Mouse (Mus musculus) forebrain, embryonic 13.5 days (tissue): ENCODE results near the gene Wnt2b. TPM values are rescaled to one million over a fixed set of nuclear protein-coding genes. Genes with fewer than 3 reads are reported as not detected.

Experiments used
- ATAC-seq: fragments of 200-750 bp; cut with Nextera tagmentation; 2 replicates; pipeline ENCODE4 v1.8.0; 2017
- H3K27ac ChIP-seq: fragments of 300-500 bp; sonication (generic); 2 replicates; pipeline ENCODE4 v1.5.1; 2015; ENCODE audit warnings: inconsistent platforms, mild to moderate bottlenecking, moderate library complexity
- H3K27me3 ChIP-seq: fragments of 300-500 bp; sonication (generic); 2 replicates; pipeline ENCODE4 v1.6.1; 2015; ENCODE audit warnings: mild to moderate bottlenecking, inconsistent platforms
- H3K36me3 ChIP-seq: fragments of 300-500 bp; sonication (generic); 2 replicates; pipeline ENCODE4 v1.6.1; 2015; ENCODE audit warnings: mild to moderate bottlenecking, inconsistent platforms; ENCODE audit not compliant: poor library complexity, severe bottlenecking
- H3K4me1 ChIP-seq: fragments of 300-500 bp; sonication (generic); 2 replicates; pipeline ENCODE4 v1.6.1; 2015; ENCODE audit warnings: inconsistent platforms
- H3K4me2 ChIP-seq: fragments of 300-500 bp; sonication (generic); 2 replicates; pipeline ENCODE4 v1.6.1; 2015; ENCODE audit warnings: inconsistent platforms, mild to moderate bottlenecking, moderate library complexity
- H3K4me3 ChIP-seq: fragments of 300-500 bp; sonication (generic); 2 replicates; pipeline ENCODE4 v1.5.1; 2015; ENCODE audit warnings: mild to moderate bottlenecking, inconsistent platforms
- H3K9ac ChIP-seq: fragments of 300-500 bp; sonication (generic); 2 replicates; pipeline ENCODE4 v1.6.1; 2015; ENCODE audit warnings: mild to moderate bottlenecking, inconsistent platforms
- H3K9me3 ChIP-seq: fragments of 300-500 bp; sonication (generic); replicated peaks from 2 replicates; pipeline ENCODE4 v1.6.1; 2016; ENCODE audit warnings: inconsistent platforms
- WGBS: fragments of 180-500 bp; shearing (Covaris S2); methylation state at CpG from one replicate; pipeline ENCODE4 v1.1.7; 2015; 5-methylcytosine and 5-hydroxymethylcytosine counted together
- polyA plus RNA-seq: library from polyadenylated mRNA; unstranded; fragments of >200 nt; fragmentation: Nextera tagmentation; extraction: Ambion mirVana; gene quantifications from 2 replicates; pipeline ENCODE4 v1.2.1, GENCODE M21; 2015

Wnt2b gene
- polyA plus RNA-seq, 1 experiment from 2014 or later: 0.66 TPM

DNA sequence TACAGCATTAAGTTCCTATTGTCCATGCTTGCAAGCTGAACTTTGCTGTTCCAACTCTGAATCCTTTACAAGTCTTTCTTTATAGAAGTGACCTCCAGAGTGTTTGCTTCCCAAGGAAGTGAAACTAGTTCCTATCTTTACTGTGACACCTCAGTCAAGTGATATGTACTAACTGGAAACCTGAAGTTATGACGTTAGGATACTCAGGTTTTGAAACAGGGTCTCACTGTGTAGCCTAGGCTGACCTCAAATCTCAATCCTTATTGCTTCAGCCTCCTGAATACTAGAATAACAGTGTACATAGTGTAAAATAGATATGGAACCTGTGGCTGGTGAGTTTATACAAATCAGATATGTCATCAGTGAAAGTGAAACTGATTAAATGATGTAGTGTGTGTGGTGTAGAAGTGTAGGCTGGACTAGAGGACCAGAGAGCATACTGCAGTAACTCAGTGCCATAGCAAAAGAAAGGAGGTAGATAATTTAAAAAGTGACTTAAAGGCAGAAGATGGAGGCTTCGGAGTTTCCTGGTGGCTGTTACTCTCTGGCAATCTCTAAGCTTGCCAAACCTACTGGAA, 23.9 kb downstream of the Wnt2b start:
- WGBS: 78% methylated on average over 2 of the region's 2 CpGs
- H3K27ac ChIP-seq: no peak overlapping the region

DNA sequence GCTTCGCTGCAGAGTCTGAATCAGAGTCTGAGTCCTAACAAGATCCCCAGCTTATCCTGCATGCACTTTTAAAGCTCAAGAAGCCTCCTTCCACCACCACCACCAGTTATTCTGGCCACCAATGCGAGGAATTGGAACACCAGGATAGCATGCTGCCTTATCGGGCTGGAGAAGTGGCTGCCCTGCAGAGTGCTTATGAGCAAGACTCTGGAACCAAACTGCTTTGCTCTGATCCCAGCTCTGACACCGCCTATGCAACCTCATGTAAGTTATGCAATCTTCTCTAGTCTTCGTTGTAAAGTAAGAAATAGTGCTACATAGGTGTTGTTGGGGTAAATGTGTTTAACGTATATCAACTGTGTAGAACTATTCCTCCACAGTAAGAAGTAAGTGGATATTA, 32.3 kb downstream of the Wnt2b start:
- H3K4me3 ChIP-seq: no peak overlapping the region
- H3K27ac ChIP-seq: no peak overlapping the region
- no peak overlapping the region for H3K9ac ChIP-seq
- H3K36me3 ChIP-seq: peaks cover 29% of the 10 kb centered on the region
- 96% methylated on average over 6 of the region's 6 CpGs for WGBS
- 0 out of 2 replicates have a peak, but pooled peaks cover 5% of the 10 kb centered on the region for H3K4me1 ChIP-seq
- H3K4me2 ChIP-seq: no peak overlapping the region
- no peaks in the 10 kb centered on the region for H3K9me3 ChIP-seq
- no peak for ATAC-seq
- no peaks in the 10 kb centered on the region for H3K27me3 ChIP-seq

More for the DNA sequence above, 23.9 kb downstream of the Wnt2b start:
- Histone ChIP-seq H3K36me3 (peaks cover 23% of the 10 kb centered on the region; the same call in 1 of the 2 replicates), H3K4me1 (no peaks in the 10 kb centered on the region), H3K4me3 (no peak overlapping the region), H3K27me3 (no peaks in the 10 kb centered on the region), H3K9me3 (no peaks in the 10 kb centered on the region), H3K4me2 (no peak overlapping the region), H3K9ac (no peak overlapping the region)
- no peak for ATAC-seq

DNA sequence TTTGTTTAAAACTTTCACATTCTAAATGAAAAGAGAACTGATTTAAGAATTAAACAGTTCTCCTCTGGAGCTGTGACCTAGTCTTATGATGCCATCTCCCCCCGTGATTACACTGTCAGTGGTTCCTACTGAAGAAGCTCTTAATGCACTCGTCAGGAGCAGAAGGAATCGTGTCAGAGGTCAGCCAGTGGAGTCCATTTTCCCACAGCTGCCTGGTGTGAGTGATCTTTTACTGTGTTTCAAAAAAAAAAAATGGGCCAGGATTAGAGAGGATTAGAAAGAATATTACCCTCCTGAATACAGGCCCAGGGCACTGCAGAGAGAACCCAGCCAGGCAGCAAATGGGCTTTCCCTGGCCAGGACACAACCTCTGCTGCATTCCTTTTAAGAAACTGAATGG, 46.7 kb downstream of the Wnt2b start:
- peaks cover 17% of the 10 kb centered on the region for H3K36me3 ChIP-seq
- no peak overlapping the region for H3K9ac ChIP-seq
- H3K4me2 ChIP-seq: no peak overlapping the region
- H3K27me3 ChIP-seq: no peaks in the 10 kb centered on the region
- ATAC-seq: no peak
- H3K4me1 ChIP-seq: no peaks in the 10 kb centered on the region
- no peaks in the 10 kb centered on the region for H3K9me3 ChIP-seq
- H3K27ac ChIP-seq: no peak overlapping the region
- H3K4me3 ChIP-seq: no peak overlapping the region
- 9% methylated on average over 3 of the region's 3 CpGs for WGBS

DNA sequence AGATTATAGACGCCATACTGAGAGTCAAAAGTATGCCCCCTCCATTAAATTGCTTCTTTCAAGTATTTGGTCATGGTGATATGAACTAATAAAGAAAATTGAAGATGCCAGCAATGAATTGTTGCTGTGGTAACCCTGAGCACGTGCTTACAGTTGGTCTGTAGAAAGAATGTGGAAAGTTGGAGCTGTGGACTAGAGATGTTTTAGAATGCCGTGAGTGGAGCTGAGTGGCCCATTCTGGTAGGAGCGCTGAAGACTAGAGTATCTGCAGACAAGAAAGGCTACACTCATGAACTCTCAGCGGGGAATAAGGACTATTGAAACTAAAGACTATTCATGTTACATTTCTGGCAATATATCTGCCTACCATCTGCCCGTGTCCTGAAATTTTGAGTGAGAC, 52.5 kb downstream of the Wnt2b start:
- Histone ChIP-seq H3K27ac (no peak overlapping the region), H3K4me1 (no peaks in the 10 kb centered on the region), H3K4me2 (no peak overlapping the region), H3K9ac (no peak overlapping the region), H3K4me3 (no peak overlapping the region), H3K27me3 (no peaks in the 10 kb centered on the region), H3K9me3 (no peaks in the 10 kb centered on the region), H3K36me3 (peaks cover 32% of the 10 kb centered on the region)
- no peak for ATAC-seq
- whole genome bisulfite sequencing: 83% methylated on average over 6 of the region's 6 CpGs

DNA sequence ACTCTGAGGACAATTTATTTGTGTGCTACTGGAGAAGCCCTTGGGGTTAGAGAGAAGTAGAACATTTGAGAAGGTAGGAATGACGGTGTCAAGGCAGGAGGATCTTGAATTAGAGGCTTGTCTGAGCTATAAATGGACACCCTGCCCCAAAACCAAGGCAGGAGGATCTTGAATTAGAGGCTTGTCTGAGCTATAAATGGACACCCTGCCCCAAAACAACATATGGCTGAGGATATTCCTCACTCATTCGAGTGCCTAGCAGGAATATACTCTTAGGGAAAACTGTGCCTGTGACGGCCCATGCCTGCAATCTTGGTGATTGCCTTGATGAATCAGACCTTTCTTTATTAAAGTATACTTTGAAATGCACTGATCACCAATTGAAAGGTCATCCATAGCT, 55.7 kb downstream of the Wnt2b start:
- Histone ChIP-seq H3K27ac (no peak overlapping the region), H3K27me3 (no peaks in the 10 kb centered on the region)
- 90% methylated on average over 3 of the region's 3 CpGs for WGBS

DNA sequence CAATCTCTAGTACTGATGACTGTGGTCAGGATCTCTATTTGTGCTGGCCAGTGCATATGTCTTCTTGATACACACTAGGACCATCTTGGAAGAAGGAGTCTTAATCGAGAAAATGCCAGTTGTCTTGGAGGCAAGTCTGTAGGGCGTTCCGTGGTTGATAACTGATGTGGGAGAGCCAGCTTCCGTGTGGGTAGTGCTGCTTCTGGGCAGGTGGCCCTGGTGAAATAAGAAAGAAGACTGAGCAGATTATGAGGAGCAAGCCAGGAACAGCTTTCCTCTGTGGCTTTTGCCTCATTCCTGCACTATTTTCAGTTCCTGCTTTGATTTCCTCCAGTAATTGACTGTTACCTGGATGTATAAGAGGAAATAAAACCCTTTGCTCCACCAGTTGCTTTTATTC, 56.3 kb downstream of the Wnt2b start:
- H3K4me2 ChIP-seq: no peak overlapping the region
- WGBS: 97% methylated on average over 4 of the region's 4 CpGs
- H3K4me3 ChIP-seq: no peak overlapping the region
- H3K36me3 ChIP-seq: peaks cover 33% of the 10 kb centered on the region
- H3K27me3 ChIP-seq: no peaks in the 10 kb centered on the region
- no peaks in the 10 kb centered on the region for H3K4me1 ChIP-seq
- H3K27ac ChIP-seq: no peak overlapping the region
- no peak for ATAC-seq
- no peaks in the 10 kb centered on the region for H3K9me3 ChIP-seq
- H3K9ac ChIP-seq: no peak overlapping the region

More for the DNA sequence above, 55.7 kb downstream of the Wnt2b start:
- ATAC-seq: no peak
- Histone ChIP-seq H3K4me2 (no peak overlapping the region), H3K4me1 (no peaks in the 10 kb centered on the region), H3K9ac (no peak overlapping the region), H3K4me3 (no peak overlapping the region), H3K36me3 (peaks cover 36% of the 10 kb centered on the region), H3K9me3 (no peaks in the 10 kb centered on the region)

DNA sequence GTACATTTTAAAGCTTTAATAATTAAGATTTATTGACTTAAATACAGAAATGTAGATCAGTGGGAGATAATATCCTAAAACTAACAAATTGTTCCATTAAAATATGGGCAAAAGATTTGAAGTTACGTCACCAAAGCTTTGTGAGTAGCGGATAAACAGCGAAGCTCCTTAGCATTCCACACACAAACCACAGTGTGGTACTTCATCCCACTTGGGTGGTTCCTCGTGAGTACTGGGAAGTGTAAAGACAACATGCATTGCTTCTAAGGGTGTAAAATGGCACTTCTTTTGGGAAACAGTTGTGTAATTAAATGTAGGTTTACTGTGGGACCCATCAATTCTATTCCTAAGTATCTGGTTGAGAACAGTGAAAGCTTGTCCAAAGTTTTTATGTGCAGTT, 60.6 kb downstream of the Wnt2b start:
- WGBS: 93% methylated on average over 4 of the region's 4 CpGs
- peaks cover under 1% of the 10 kb centered on the region for H3K4me1 ChIP-seq
- ATAC-seq: no peak
- H3K4me3 ChIP-seq: no peak overlapping the region
- H3K9me3 ChIP-seq: no peaks in the 10 kb centered on the region
- peaks cover 46% of the 10 kb centered on the region for H3K36me3 ChIP-seq
- H3K27ac ChIP-seq: no peak overlapping the region
- no peaks in the 10 kb centered on the region for H3K27me3 ChIP-seq
- H3K4me2 ChIP-seq: no peak overlapping the region
- H3K9ac ChIP-seq: no peak overlapping the region

DNA sequence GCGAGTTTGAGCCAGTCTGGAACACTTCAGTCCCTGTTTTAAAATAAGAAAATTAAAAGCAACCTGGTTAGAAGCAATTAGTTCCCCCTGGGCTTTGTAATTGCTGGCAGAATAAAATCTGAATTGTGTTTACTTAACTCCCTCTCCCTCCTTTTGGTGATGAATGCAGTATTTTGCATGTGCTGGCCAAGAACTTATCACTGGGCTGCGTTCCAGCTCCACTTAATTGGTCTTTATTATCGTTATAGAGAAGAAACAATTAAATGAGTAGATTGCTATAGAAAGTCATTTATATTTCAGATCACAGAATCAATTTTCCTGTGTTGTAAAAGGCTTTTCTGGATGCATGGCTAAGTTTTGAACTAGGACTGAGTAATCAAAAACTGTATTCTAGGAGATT, 65.6 kb downstream of the Wnt2b start:
- H3K4me2 ChIP-seq: no peak overlapping the region
- ATAC-seq: no peak
- no peaks in the 10 kb centered on the region for H3K9me3 ChIP-seq
- peaks cover 56% of the 10 kb centered on the region for H3K36me3 ChIP-seq
- H3K4me3 ChIP-seq: no peak overlapping the region
- no peak overlapping the region for H3K27ac ChIP-seq
- H3K9ac ChIP-seq: no peak overlapping the region
- peaks cover 5% of the 10 kb centered on the region for H3K4me1 ChIP-seq
- H3K27me3 ChIP-seq: no peaks in the 10 kb centered on the region
- 50% methylated on average over 3 of the region's 3 CpGs for WGBS

Other genes with a start within 250 kb of the Wnt2b start
- 0.68 and 1.7 TPM in 2 replicates for gene Ppm1j, start 180.9 kb downstream of the Wnt2b start, polyA plus RNA-seq
- gene Fam19a3, start 180.1 kb downstream of the Wnt2b start, polyA plus RNA-seq: 0.04 TPM in 1 of 2 replicates, not detected in the other
- 51.2 and 55.4 TPM in 2 replicates for gene Rhoc, start 173.5 kb downstream of the Wnt2b start, polyA plus RNA-seq
- 7.2 and 10.5 TPM in 2 replicates for gene Mov10, start 143.4 kb downstream of the Wnt2b start, polyA plus RNA-seq
- 32.6 and 40.5 TPM in 2 replicates for gene St7l, start 97.9 kb downstream of the Wnt2b start, polyA plus RNA-seq
- gene Capza1, start 97.4 kb downstream of the Wnt2b start, polyA plus RNA-seq: 180 and 196 TPM in 2 replicates
- 53.2 and 54.9 TPM in 2 replicates for gene Cttnbp2nl, start 91.2 kb upstream of the Wnt2b start, polyA plus RNA-seq
- gene 4930564D02Rik, start 104.9 kb upstream of the Wnt2b start, polyA plus RNA-seq: not detected in 2 replicates